Mouse (Mus musculus) limb, embryonic 11.5 days (tissue): ENCODE results near the gene Bad. TPM values are rescaled to one million over a fixed set of nuclear protein-coding genes. Genes with fewer than 3 reads are reported as not detected.
A peak's percentile ranks its signal among the peaks of the same experiment; 100 is the strongest.

Source experiments
- ATAC-seq: fragments of 200-750 bp; cut with Nextera tagmentation; 2 replicates; pipeline ENCODE4 v1.8.0; 2017; ENCODE audit warnings: low read depth; ENCODE audit not compliant: insufficient number of reproducible peaks, low FRiP score, low TSS enrichment
- DNase-seq: peaks from one replicate; pipeline ENCODE4 v3.0.0-alpha.2; 2015; ENCODE audit warnings: low spot score
- H3K27ac ChIP-seq: fragments of 300-500 bp; sonication (generic); replicated peaks from 2 replicates; pipeline ENCODE4 v1.5.1; 2014; ENCODE audit warnings: low read depth, mild to moderate bottlenecking, low read length
- H3K27me3 ChIP-seq: fragments of 300-500 bp; sonication (generic); 2 replicates; pipeline ENCODE4 v1.6.1; 2014; ENCODE audit warnings: mild to moderate bottlenecking, low read length, mixed read lengths; ENCODE audit not compliant: control insufficient read depth, insufficient read depth
- H3K36me3 ChIP-seq: fragments of 300-500 bp; sonication (generic); 2 replicates; pipeline ENCODE4 v1.6.1; 2014; ENCODE audit warnings: mild to moderate bottlenecking, low read length, moderate library complexity, mixed read lengths; ENCODE audit not compliant: control insufficient read depth, insufficient read depth
- H3K4me1 ChIP-seq: fragments of 300-500 bp; sonication (generic); 2 replicates; pipeline ENCODE4 v1.6.1; 2014; ENCODE audit warnings: low read length, mixed read lengths; ENCODE audit not compliant: control insufficient read depth, insufficient read depth
- H3K4me2 ChIP-seq: fragments of 300-500 bp; sonication (generic); 2 replicates; pipeline ENCODE4 v1.6.1; 2014; ENCODE audit warnings: low read depth, mild to moderate bottlenecking, moderate library complexity; ENCODE audit not compliant: severe bottlenecking
- H3K4me3 ChIP-seq: fragments of 300-500 bp; sonication (generic); 2 replicates; pipeline ENCODE4 v1.5.1; 2014; ENCODE audit warnings: low read depth, low read length
- H3K9ac ChIP-seq: fragments of 300-500 bp; sonication (generic); 2 replicates; pipeline ENCODE4 v1.6.1; 2014; ENCODE audit warnings: mild to moderate bottlenecking, low read length
- H3K9me3 ChIP-seq: fragments of 300-500 bp; sonication (generic); 2 replicates; pipeline ENCODE4 v1.6.1; 2016; ENCODE audit warnings: low read length; ENCODE audit not compliant: control insufficient read depth
- WGBS: fragments of 180-500 bp; shearing (Covaris S2); extraction: QIAGEN DNeasy Blood & Tissue Kit; methylation state at CpG from one replicate; pipeline ENCODE4 v1.1.7; 2014; 5-methylcytosine and 5-hydroxymethylcytosine counted together
- polyA plus RNA-seq: library from polyadenylated mRNA; unstranded; fragments of >200 nt; fragmentation: Nextera tagmentation; extraction: Ambion mirVana; gene quantifications from 2 replicates; pipeline ENCODE4 v1.2.1, GENCODE M21; 2014

Gene Bad
- polyA plus RNA-seq, 1 experiment from 2014 or later, result 51.7 TPM

DNA sequence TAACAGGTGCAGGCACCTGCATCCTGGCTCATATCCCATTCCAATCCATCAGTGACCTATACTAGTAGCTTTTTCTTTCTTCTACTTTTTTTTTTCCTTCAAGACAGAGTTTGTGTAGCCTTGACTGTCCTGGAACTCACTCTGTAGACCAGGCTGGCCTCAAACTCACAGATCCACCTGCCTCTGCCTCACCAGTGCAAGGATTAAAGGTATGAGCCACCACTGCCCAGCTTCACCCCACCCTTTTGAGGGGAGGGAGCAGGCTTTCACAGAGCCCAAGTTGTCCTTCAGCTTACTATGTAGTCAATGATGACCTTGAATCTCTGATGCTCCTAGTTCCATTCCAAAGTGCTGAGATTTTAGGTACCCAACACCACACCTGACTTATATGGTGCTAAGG lies 22.2 kb upstream of the Bad start:
- Histone ChIP-seq H3K9me3 (no peaks in the 10 kb centered on the region), H3K4me2 (no peak overlapping the region), H3K27me3 (peaks cover 18% of the 10 kb centered on the region), H3K9ac (0 out of 2 replicates have a peak overlapping the region, but pooled peaks have one; percentile 30), H3K4me3 (no peak overlapping the region), H3K27ac (no peak overlapping the region), H3K36me3 (no peaks in the 10 kb centered on the region), H3K4me1 (peaks cover 5% of the 10 kb centered on the region)
- ATAC-seq (no peak), DNase-seq (no peak)

DNA sequence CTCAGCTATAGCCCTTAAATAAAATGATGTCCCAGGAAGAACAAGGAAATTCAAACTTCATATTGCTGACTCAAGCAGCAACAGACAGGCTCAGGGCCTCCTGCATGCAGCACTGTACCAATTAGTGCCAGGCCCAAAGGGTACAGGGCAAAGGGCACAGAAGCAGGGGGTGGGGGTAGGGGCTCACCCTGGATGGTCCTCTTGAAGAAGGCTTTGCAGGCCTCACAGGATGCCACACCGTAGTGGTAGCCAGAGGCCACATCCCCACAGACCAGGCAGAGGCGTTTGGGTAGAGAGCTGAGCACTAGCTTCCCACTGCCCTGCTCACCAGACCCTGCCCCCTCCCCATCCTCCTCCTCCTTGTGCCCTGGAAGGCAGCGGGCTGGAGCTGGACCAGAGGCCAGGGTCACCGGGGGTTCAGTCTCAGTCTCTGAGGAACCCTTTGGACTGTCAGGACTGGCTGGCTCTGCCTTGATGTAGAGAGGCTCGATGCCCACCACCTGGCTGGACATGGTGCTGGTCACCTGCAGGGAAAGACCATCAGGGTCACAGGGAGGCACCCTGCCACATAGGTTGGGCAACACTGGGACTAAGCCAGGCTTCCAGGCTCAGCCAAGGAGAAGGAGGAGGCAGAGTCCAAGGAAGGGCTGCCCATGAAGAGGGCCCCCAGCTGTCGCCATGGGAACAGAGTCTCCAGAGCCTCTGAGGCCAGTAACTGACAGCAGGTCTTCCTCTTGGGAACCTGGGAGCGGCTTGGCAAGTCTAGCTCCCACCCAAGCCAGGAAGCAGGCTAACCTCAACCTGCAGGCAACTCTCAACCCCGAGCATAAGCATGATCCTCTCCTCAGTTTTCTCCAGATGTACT lies 21.6 kb upstream of the Bad start:
- Histone ChIP-seq H3K9me3 (no peaks in the 10 kb centered on the region), H3K4me1 (peaks cover 5% of the 10 kb centered on the region), H3K4me2 (peak overlapping the region; percentile 87; the same call in 1 of the 2 replicates), H3K36me3 (no peaks in the 10 kb centered on the region), H3K27ac (no peak overlapping the region), H3K9ac (peak overlapping the region; percentile 30; the same call in 1 of the 2 replicates), H3K4me3 (no peak overlapping the region), H3K27me3 (peaks cover 24% of the 10 kb centered on the region)
- WGBS, result 43% methylated on average over 8 of the region's 8 CpGs
- 0 out of 2 replicates have a peak, but pooled peaks have one; percentile 3 for ATAC-seq
- DNase-seq, result no peak

DNA sequence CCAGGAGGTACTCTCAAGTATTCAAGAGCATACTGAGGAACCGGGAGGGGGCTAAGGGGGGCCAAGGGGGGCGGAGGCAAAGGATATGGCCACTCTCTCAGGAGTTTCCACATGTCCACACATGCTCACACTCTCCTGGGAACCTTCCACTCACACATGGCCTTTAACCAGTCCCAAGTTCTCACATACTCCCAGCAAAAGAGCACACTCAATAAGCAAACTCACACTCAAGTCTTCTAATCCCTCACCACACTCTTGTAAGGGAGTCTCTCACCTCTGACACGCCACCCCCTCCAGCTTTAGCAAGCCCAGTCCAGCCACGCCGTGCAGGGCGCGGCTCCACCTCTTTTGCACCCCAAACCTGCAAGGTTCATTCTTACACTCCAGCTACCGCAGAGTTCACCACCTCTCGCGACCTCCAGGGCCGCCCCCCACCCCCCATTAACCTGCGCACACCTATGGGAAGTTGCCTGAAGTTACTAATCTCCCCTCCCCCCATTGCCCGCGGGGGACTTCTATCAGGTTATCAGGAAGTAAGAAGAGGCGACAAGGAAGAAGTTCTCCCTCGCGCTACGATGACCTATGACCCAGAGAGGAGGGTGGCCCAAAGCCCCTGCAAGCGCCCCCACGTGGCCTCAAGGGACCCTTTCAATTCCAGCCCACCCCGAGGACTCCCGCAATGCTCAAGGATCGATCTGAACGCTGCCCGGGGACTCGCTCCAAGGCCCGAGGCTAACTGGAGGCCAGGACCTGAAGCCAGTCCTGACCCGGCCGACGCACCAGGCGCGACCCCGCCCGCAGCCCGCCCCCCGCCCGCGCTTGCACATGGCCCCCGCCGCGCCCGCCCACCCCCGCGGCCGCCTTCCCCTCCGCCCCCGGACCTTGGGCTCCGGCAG lies 20.7 kb upstream of the Bad start:
- ATAC-seq (peak; percentile 22), DNase-seq (peak; percentile 65)
- Histone ChIP-seq H3K4me1 (peaks cover 5% of the 10 kb centered on the region), H3K4me3 (peak overlapping the region; percentile 54), H3K27me3 (peaks cover 33% of the 10 kb centered on the region), H3K27ac (no peak overlapping the region; the same call in 1 of the 2 replicates), H3K4me2 (peak overlapping the region; percentile 87), H3K9ac (peak overlapping the region; percentile 64), H3K9me3 (no peaks in the 10 kb centered on the region), H3K36me3 (no peaks in the 10 kb centered on the region)
- WGBS, result 2% methylated on average over 23 of the region's 48 CpGs

DNA sequence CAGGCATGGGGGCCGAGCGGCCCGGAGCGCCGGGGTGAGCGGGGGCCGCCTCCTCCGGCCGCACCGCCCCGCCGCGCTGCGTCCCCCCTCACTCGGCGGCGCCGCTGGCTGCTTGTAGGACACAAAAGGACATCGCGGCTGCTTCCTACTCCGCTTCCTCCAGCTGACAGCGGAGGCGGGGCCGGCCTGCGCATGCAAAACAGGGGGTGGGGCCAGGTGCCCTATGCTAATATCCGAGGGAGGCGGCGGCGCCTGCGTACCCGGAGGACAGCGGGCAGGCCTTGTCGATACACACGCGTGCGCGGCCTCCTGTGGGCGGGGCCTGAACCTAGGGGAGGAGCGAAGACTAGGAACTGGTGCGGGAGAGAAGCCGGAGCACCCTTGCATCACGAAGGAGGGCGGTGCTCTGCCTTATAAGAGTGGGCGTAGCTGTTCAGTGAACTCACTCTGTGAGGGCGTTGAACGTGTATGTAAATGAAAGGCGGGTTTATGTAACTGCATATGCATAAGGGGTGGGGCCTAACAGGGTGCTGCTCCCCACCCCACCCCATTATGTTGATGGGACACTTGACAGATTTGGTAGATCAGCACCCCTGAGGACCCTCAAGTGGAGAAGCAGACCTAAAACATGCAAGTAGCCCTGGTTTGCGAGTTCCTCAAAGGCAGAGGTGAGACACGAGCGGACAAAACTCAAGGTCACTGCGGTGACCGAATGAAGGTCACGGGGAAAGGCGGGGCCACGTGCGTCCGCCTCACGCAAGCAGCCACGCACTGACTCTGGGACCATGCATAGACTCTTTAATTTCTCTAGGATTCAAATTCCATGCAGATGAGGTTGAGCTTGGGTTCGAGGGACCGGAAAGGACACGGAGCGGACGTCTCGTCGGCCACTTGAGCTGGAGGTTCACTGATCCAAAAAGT lies 19.8 kb upstream of the Bad start, which contains the start of gene Esrra:
Esrra (minus strand) TSS at position 167 of the 921 bp plus-strand sequence.
- under 1% methylated on average over 55 of the region's 66 CpGs for WGBS
- Histone ChIP-seq H3K4me1 (peaks cover 5% of the 10 kb centered on the region), H3K27me3 (peaks cover 42% of the 10 kb centered on the region), H3K9ac (peak within 1 kb of the TSS; percentile 64), H3K36me3 (no peaks in the 10 kb centered on the region), H3K4me3 (peak within 1 kb of the TSS; percentile 54), H3K4me2 (peak within 1 kb of the TSS; percentile 87), H3K27ac (no peak within 1 kb of the TSS; the same call in 1 of the 2 replicates), H3K9me3 (no peaks in the 10 kb centered on the region)
- peak; percentile 100 for DNase-seq
- peak; percentile 93 for ATAC-seq

DNA sequence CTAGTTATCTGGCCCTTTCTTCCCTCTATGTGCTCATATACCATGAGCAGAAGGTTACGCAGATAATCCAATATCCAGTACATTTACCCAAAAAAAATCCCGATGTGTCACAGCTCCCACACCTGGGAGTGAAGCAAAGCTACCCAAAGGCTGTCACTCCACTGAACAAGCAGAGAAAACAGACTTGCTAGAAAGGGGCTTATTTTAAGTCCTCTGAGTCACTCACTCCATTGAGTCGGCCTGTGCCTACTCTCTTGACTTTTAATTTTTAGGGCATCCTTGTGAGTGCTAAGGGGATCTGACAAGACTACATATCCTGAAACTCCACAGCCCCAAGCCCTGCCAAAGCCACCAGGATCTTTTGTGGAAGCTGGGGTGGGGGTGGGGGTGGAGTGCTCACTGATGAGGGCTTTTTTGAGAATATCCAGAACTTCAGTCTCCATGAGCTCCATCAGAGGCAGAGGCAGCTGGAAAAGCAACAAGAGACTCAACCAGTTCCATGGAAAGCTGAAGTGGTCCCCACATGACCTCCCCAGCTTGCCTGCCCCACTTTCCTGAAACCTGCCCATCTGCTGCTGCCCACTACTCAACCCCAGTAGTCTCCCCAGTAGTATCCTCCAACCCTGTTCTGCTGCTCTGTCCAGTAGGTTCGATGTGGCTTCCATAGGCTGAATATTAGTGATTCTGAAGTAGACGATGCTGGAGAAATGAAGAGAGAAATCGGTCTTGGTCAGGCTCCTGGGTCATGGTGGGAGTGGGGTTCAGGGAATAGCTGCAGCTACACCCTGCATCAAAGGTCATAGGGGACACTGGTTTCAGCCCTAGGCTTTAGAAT lies 18.5 kb upstream of the Bad start:
- Histone ChIP-seq H3K27me3 (peaks cover 54% of the 10 kb centered on the region), H3K4me3 (no peak overlapping the region), H3K27ac (no peak overlapping the region), H3K9me3 (no peaks in the 10 kb centered on the region), H3K4me2 (no peak overlapping the region), H3K9ac (no peak overlapping the region), H3K36me3 (no peaks in the 10 kb centered on the region), H3K4me1 (peaks cover 7% of the 10 kb centered on the region)
- ATAC-seq (no peak), DNase-seq (no peak)
- 65% methylated on average over 6 of the region's 6 CpGs for WGBS

DNA sequence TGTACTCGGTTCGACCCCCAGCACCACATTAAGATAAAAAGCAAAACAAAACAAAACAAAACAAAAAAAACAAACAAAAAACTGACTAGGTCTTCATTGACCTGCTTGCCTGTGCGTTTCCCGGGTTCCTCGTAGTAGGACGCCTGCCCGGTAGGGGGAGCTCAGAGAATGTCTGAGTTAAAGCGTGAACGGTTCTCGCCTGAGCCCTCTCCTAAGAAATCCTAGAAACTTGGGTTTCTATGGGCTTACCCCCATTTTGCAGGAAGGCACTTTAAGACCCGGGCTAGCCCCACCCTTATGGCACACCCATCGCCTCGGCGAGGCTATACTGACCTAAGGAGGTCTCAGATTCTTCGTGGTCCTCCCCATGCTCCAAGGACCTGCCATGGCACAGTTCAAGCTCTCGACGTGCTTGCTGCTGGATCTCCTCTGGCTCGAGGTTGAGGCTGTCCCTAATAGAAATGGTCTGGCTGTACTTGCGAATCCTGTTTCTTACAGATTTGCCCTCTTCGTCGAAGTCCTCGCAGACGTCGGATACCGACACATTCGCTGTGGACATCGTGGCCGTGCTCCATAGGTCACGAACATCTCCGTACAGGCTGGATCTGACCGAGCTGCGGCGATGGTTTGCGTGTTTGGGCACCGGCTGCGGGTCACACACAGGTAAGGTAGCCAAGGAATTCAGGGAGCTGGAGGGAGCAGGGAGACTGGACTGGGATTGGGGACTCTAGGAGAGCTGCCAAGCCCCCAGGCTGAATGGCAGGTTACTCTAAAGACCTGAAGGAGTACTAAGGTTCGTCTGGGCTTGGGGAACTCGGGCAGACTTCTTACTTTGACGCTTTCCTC lies 17.0 kb upstream of the Bad start:
- no peaks in the 10 kb centered on the region for H3K9me3 ChIP-seq

DNA sequence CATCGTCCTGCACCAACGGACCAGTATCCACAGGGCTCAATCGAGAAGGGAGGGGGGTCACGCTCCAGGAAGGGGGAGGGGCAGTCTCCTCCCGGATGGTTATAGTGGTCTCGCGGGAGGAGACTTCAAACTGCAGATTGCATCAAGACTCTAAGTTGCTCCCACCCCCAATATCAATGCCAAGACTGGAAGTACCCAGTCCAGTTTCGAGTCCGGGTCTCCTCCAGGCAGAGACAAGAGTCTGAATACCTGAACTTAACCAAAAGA lies 16.4 kb upstream of the Bad start, which contains the start of gene Catsperz:
Catsperz (minus strand) TSS at position 74 of the 267 bp plus-strand sequence.
- 2% methylated on average over 9 of the region's 9 CpGs for WGBS
- H3K4me1 ChIP-seq, result peaks cover 7% of the 10 kb centered on the region
- DNase-seq (no peak), ATAC-seq (no peak)
- no peak within 1 kb of the TSS for H3K9ac ChIP-seq
- peak within 1 kb of the TSS; percentile 2; the same call in 1 of the 2 replicates for H3K4me3 ChIP-seq
- H3K27me3 ChIP-seq, result peaks cover 67% of the 10 kb centered on the region
- no peak within 1 kb of the TSS for H3K27ac ChIP-seq
- peak within 1 kb of the TSS; percentile 23; the same call in 1 of the 2 replicates for H3K4me2 ChIP-seq
- no peaks in the 10 kb centered on the region for H3K36me3 ChIP-seq
- H3K9me3 ChIP-seq, result no peaks in the 10 kb centered on the region

More for the DNA sequence above, 17.0 kb upstream of the Bad start:
- Histone ChIP-seq H3K4me2 (peak overlapping the region; percentile 23; the same call in 1 of the 2 replicates), H3K4me1 (peaks cover 7% of the 10 kb centered on the region), H3K27me3 (peaks cover 63% of the 10 kb centered on the region), H3K36me3 (no peaks in the 10 kb centered on the region), H3K4me3 (no peak overlapping the region), H3K9ac (no peak overlapping the region), H3K27ac (no peak overlapping the region)
- WGBS, result 5% methylated on average over 39 of the region's 39 CpGs
- ATAC-seq (no peak), DNase-seq (peak; percentile 87)
